Mouse (Mus musculus): ENCODE results near the gene Cdsn. TPM values are rescaled to one million over a fixed set of nuclear protein-coding genes. Genes with fewer than 3 reads are reported as not detected.

Cdsn gene
- polyA plus RNA-seq, 1 experiment from 2014 or later = 0.10 TPM

DNA sequence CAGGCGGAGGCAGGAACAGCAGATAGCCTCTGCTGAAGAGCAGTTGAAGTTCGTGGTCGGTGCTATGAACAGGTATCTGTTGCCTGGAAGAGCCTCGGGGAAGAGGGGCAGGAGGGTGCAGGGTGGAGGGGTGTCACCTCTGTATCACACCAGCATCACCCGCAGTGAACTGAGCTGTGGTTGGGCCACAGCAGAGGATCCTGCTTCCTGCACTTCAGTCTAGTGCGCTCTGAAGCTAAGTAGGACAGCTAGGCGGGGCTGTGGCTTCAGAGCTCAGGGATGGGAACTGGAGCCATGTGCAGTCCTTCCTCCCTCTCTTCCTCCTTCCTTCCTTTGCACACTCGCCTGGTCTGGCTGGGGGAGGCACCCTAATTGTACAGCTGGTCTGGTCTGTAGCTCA is 25.3 kb upstream of the Cdsn start:
- Histone ChIP-seq H3K36me3 (ENCODE audit: control insufficient read depth, insufficient read depth, low read length) (0 out of 2 replicates have a peak, but pooled peaks cover 5% of the 10 kb centered on the region), H3K4me3 (ENCODE audit: low read length) (no peak overlapping the region), H3K27me3 (replicated peaks; ENCODE audit: control insufficient read depth, insufficient read depth, low read length) (no peaks in the 10 kb centered on the region), H3K9me3 (ENCODE audit: control insufficient read depth, low read length) (no peaks in the 10 kb centered on the region), H3K4me2 (ENCODE audit: low read depth, low read length) (no peak overlapping the region), H3K4me1 (ENCODE audit: control insufficient read depth, insufficient read depth, low read length) (no peaks in the 10 kb centered on the region), H3K27ac (ENCODE audit: low read length) (no peak overlapping the region), H3K9ac (ENCODE audit: low read depth, low read length) (no peak overlapping the region)
- ATAC-seq = no peak
- 70% methylated on average over 8 of the region's 8 CpGs for WGBS

DNA sequence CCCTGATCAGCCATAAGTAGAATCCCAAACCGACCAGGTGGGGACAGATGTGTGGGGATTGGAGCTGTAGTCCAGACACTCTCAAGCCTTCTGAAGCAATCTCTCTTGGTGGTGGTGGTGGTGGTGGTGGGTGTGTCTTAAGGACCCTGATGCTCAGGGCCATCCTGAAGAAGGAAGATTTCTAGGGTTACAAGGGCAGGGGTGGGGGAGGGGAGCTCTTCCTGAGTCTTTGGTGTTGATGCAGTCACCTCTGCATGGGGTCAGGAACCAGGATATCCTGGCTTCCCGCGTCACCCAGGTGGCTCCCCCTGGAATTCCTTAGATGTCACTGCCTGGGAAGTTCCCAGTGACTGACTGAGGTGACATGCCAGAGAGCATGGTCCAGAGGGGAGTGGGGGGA is 19.6 kb upstream of the Cdsn start:
- ATAC-seq = no peak
- H3K9me3 ChIP-seq (ENCODE audit: control insufficient read depth, low read length) = no peaks in the 10 kb centered on the region
- no peak overlapping the region for H3K9ac ChIP-seq (ENCODE audit: low read depth, low read length)
- no peak overlapping the region for H3K4me2 ChIP-seq (ENCODE audit: low read depth, low read length)
- no peaks in the 10 kb centered on the region for H3K27me3 ChIP-seq (replicated peaks; ENCODE audit: control insufficient read depth, insufficient read depth, low read length)
- no peak overlapping the region for H3K27ac ChIP-seq (ENCODE audit: low read length)
- no peaks in the 10 kb centered on the region for H3K4me1 ChIP-seq (ENCODE audit: control insufficient read depth, insufficient read depth, low read length)
- WGBS = 9% methylated on average over 3 of the region's 3 CpGs
- H3K36me3 ChIP-seq (ENCODE audit: control insufficient read depth, insufficient read depth, low read length) = 0 out of 2 replicates have a peak, but pooled peaks cover 5% of the 10 kb centered on the region
- no peak overlapping the region for H3K4me3 ChIP-seq (ENCODE audit: low read length)

DNA sequence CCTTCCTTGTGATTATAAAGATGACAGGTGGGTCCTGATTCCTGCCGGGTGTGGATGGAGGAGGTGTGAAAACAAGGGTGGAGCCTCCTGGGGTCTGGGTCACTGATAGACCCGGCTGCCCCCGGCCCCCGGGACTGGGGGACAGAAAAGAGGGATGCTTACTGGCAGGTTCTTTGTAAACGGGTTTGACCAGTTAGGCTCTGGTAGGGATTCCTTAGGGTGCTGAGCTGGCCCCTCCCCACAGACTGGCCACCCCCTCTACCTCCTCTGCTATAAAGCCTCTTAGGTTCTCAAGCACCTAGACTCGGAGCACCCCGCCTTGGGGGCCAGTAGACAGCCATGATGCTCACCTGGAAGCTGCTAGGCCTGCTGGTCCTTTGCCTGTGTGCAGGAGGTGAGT is 19.0 kb upstream of the Cdsn start, which contains the start of gene Psors1c2:
TSS of gene Psors1c2 (plus strand) at position 301 of the 400 bp plus-strand sequence.
- no peak for ATAC-seq
- Histone ChIP-seq H3K4me2 (ENCODE audit: low read depth, low read length) (no peak within 1 kb of the TSS), H3K27me3 (replicated peaks; ENCODE audit: control insufficient read depth, insufficient read depth, low read length) (no peaks in the 10 kb centered on the region), H3K4me1 (ENCODE audit: control insufficient read depth, insufficient read depth, low read length) (no peaks in the 10 kb centered on the region), H3K9me3 (ENCODE audit: control insufficient read depth, low read length) (no peaks in the 10 kb centered on the region), H3K36me3 (ENCODE audit: control insufficient read depth, insufficient read depth, low read length) (0 out of 2 replicates have a peak, but pooled peaks cover 5% of the 10 kb centered on the region), H3K27ac (ENCODE audit: low read length) (no peak within 1 kb of the TSS), H3K9ac (ENCODE audit: low read depth, low read length) (no peak within 1 kb of the TSS), H3K4me3 (ENCODE audit: low read length) (no peak within 1 kb of the TSS)
- WGBS = 27% methylated on average over 7 of the region's 7 CpGs

DNA sequence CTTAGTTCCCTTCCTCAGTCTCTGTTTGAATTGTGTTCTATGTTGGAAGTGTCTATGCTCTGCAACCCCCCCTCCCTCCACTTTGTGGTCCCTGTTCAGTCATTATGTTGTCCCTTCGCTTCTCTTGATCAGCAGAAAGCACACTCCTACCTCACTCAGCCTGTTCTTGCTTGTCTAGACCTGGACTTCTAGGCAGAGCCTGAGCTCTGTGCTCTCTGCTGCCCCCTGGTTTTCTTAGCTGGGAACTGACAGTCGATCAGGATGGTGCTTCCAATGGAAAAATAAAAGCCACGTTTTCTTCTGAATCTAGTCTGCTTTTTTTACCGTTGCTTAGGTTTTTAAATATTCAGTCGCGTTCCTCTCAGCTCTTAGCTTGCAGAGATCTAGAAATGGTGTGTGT is 17.6 kb upstream of the Cdsn start:
- Histone ChIP-seq H3K27me3 (replicated peaks; ENCODE audit: control insufficient read depth, insufficient read depth, low read length) (no peaks in the 10 kb centered on the region), H3K4me3 (ENCODE audit: low read length) (no peak overlapping the region), H3K9me3 (ENCODE audit: control insufficient read depth, low read length) (no peaks in the 10 kb centered on the region), H3K27ac (ENCODE audit: low read length) (no peak overlapping the region), H3K36me3 (ENCODE audit: control insufficient read depth, insufficient read depth, low read length) (no peaks in the 10 kb centered on the region), H3K4me2 (ENCODE audit: low read depth, low read length) (no peak overlapping the region), H3K4me1 (ENCODE audit: control insufficient read depth, insufficient read depth, low read length) (no peaks in the 10 kb centered on the region), H3K9ac (ENCODE audit: low read depth, low read length) (no peak overlapping the region)
- ATAC-seq = peak; percentile 53; the same call in 1 of the 2 replicates
- WGBS = 14% methylated on average over 6 of the region's 6 CpGs

DNA sequence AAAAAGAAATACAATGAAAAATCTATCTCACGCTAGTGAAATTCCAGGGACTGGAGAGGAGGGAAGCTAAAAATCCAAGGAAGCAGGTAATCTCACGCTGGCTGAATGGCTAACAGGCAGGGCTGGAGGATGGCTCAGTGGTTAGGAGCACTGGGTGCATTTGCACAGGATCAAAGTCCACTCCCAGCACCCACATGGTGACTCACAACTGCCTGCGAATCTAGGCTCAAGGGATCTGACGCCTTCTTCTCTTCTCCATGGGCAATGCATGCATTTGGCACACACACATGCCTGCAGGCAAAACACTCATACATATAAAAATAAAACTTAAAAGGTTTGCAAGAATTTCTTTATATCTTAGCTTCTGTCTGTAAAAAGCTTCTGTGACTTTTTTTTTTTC is 14.5 kb upstream of the Cdsn start:
- Histone ChIP-seq H3K4me1 (ENCODE audit: control insufficient read depth, insufficient read depth, low read length) (no peaks in the 10 kb centered on the region), H3K27me3 (replicated peaks; ENCODE audit: control insufficient read depth, insufficient read depth, low read length) (no peaks in the 10 kb centered on the region), H3K4me3 (ENCODE audit: low read length) (no peak overlapping the region), H3K9me3 (ENCODE audit: control insufficient read depth, low read length) (no peaks in the 10 kb centered on the region), H3K9ac (ENCODE audit: low read depth, low read length) (no peak overlapping the region), H3K4me2 (ENCODE audit: low read depth, low read length) (no peak overlapping the region), H3K36me3 (ENCODE audit: control insufficient read depth, insufficient read depth, low read length) (no peaks in the 10 kb centered on the region), H3K27ac (ENCODE audit: low read length) (no peak overlapping the region)
- ATAC-seq = no peak
- WGBS = 81% methylated on average over 4 of the region's 4 CpGs

DNA sequence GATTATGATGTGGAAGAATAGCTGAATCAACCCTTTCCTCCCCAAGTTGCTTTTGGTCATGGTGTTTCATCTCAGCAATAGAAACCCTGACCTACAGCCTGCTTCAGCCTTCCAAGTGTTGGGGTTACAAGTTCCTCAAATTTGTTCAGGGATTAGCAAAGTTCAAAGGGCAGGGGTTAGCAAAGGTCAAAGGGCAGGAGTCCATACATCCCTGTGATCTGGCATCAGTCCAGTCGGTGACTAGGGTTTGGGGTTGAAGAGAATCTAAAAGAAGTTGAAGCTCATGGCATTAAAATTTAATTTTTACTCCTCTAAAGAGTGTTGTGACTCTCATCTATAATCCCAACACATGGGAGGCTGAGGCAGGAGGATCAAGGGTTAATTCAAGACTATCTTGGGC is 13.5 kb upstream of the Cdsn start:
- Histone ChIP-seq H3K4me3 (ENCODE audit: low read length) (no peak overlapping the region), H3K9ac (ENCODE audit: low read depth, low read length) (no peak overlapping the region), H3K4me2 (ENCODE audit: low read depth, low read length) (no peak overlapping the region), H3K27ac (ENCODE audit: low read length) (no peak overlapping the region), H3K9me3 (ENCODE audit: control insufficient read depth, low read length) (no peaks in the 10 kb centered on the region), H3K4me1 (ENCODE audit: control insufficient read depth, insufficient read depth, low read length) (no peaks in the 10 kb centered on the region), H3K27me3 (replicated peaks; ENCODE audit: control insufficient read depth, insufficient read depth, low read length) (no peaks in the 10 kb centered on the region), H3K36me3 (ENCODE audit: control insufficient read depth, insufficient read depth, low read length) (no peaks in the 10 kb centered on the region)
- no peak for ATAC-seq
- WGBS = 74% methylated on average over 1 of the region's 1 CpGs

DNA sequence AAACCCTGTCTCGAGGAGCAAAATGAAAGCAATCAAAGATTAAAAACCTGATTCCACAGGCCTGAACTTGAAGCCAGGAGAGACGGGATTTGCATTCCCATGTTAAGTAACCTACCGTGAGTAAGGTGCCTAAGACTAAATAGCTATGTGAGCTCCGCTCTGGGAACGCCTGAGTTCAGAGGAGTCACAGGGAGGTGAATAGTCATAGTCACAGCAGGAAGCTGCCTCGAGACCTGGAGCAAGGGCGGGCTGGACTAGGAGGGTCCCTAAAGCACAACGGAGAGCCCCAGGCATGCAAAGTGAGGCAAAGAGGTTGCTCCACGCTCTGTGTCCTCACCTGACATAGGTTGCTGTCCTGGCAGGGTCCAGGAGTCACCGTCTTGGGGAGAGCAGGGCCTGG is 12.4 kb upstream of the Cdsn start:
- H3K36me3 ChIP-seq (ENCODE audit: control insufficient read depth, insufficient read depth, low read length) = no peaks in the 10 kb centered on the region
- no peak overlapping the region for H3K4me2 ChIP-seq (ENCODE audit: low read depth, low read length)
- no peak for ATAC-seq
- no peak overlapping the region for H3K9ac ChIP-seq (ENCODE audit: low read depth, low read length)
- no peaks in the 10 kb centered on the region for H3K9me3 ChIP-seq (ENCODE audit: control insufficient read depth, low read length)
- no peaks in the 10 kb centered on the region for H3K27me3 ChIP-seq (replicated peaks; ENCODE audit: control insufficient read depth, insufficient read depth, low read length)
- 63% methylated on average over 10 of the region's 10 CpGs for WGBS
- no peak overlapping the region for H3K27ac ChIP-seq (ENCODE audit: low read length)
- no peak overlapping the region for H3K4me3 ChIP-seq (ENCODE audit: low read length)
- H3K4me1 ChIP-seq (ENCODE audit: control insufficient read depth, insufficient read depth, low read length) = no peaks in the 10 kb centered on the region

DNA sequence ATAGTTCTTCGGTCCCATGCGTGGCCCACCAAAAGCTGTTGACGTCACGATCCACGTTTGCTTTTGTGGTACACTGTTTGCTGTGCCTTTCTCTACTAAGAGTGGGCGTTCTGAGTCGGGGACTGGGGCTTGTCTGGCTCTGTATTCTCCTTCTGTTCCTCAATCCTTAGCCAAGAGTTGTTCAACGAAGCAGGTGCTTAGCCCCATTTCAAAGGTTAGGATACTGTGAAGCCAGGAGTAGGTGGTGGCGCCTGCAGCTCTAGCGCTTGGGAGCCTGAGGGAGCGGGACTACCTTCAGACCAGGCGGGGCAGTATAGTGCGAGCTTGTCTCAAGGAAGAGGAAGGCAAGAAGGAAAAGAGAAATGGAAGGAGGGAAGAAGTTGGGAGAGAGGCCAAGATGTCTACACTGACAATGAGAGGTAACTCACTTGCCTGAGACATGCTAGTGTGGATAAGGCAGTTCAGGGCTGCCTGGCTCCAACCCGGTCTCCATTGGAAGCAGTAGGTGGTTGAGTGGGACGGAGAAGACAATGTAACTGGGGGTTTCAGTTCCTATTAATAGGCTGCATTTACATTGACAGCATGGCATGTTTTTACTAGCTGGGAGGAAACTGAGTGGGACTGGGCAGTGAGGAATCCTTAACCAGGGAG is 9.0 kb upstream of the Cdsn start:
- H3K4me1 ChIP-seq (ENCODE audit: control insufficient read depth, insufficient read depth, low read length) = no peaks in the 10 kb centered on the region
- no peak overlapping the region for H3K27ac ChIP-seq (ENCODE audit: low read length)
- no peak overlapping the region for H3K4me3 ChIP-seq (ENCODE audit: low read length)
- 80% methylated on average over 15 of the region's 15 CpGs for WGBS
- no peak for ATAC-seq
- no peaks in the 10 kb centered on the region for H3K36me3 ChIP-seq (ENCODE audit: control insufficient read depth, insufficient read depth, low read length)
- H3K9me3 ChIP-seq (ENCODE audit: control insufficient read depth, low read length) = no peaks in the 10 kb centered on the region
- no peak overlapping the region for H3K9ac ChIP-seq (ENCODE audit: low read depth, low read length)
- H3K27me3 ChIP-seq (replicated peaks; ENCODE audit: control insufficient read depth, insufficient read depth, low read length) = no peaks in the 10 kb centered on the region
- H3K4me2 ChIP-seq (ENCODE audit: low read depth, low read length) = no peak overlapping the region

DNA sequence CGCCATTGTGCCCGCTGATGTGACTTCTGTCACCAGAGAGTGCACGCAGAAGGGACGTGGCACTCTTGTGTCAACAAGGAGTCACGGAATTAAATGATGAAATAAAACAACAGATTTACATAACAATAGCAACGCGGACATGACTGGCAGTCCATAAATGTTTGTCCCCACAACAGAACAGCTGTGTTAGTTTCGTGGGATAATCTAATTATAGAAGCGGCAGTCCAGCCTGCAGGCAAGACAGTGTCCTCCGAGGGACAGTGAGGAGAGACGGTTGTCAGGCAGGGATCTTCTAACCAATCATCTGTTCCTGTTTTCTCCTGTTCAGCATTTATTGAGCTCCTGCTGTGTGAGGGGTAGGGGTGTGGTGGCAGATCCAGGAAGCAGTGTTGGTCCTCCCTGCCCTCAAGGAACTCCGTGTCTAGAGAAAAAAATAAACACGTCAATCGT is 8.5 kb upstream of the Cdsn start:
- Histone ChIP-seq H3K27me3 (replicated peaks; ENCODE audit: control insufficient read depth, insufficient read depth, low read length) (no peaks in the 10 kb centered on the region), H3K36me3 (ENCODE audit: control insufficient read depth, insufficient read depth, low read length) (no peaks in the 10 kb centered on the region), H3K9ac (ENCODE audit: low read depth, low read length) (no peak overlapping the region), H3K9me3 (ENCODE audit: control insufficient read depth, low read length) (no peaks in the 10 kb centered on the region), H3K4me2 (ENCODE audit: low read depth, low read length) (no peak overlapping the region), H3K4me3 (ENCODE audit: low read length) (no peak overlapping the region), H3K27ac (ENCODE audit: low read length) (no peak overlapping the region), H3K4me1 (ENCODE audit: control insufficient read depth, insufficient read depth, low read length) (no peaks in the 10 kb centered on the region; the same call in 1 of the 2 replicates)
- 47% methylated on average over 14 of the region's 14 CpGs for WGBS
- no peak for ATAC-seq

DNA sequence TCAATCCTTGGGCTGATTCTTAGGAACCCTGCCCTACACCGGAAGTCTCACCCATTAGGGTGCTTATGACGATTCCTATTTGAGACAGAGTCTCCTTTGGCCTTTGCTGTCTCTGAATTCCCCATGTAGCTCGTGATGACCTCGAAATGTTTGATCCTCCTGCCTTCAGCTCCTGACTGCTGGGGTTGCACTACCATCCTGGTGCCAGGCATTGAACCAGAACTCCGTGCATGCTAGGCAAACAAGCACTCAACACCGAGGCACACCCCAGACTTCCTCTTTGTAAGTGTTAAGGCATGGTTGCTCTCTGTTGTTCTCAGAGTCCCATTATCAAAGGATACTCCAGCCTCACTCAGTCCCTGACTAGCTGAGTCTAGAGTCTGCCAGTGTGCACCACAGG is 7.9 kb upstream of the Cdsn start:
- Histone ChIP-seq H3K4me1 (ENCODE audit: control insufficient read depth, insufficient read depth, low read length) (peaks cover 5% of the 10 kb centered on the region), H3K4me3 (ENCODE audit: low read length) (no peak overlapping the region), H3K4me2 (ENCODE audit: low read depth, low read length) (no peak overlapping the region), H3K9me3 (ENCODE audit: control insufficient read depth, low read length) (no peaks in the 10 kb centered on the region), H3K27ac (ENCODE audit: low read length) (no peak overlapping the region), H3K9ac (ENCODE audit: low read depth, low read length) (no peak overlapping the region), H3K27me3 (replicated peaks; ENCODE audit: control insufficient read depth, insufficient read depth, low read length) (no peaks in the 10 kb centered on the region), H3K36me3 (ENCODE audit: control insufficient read depth, insufficient read depth, low read length) (no peaks in the 10 kb centered on the region)
- no peak for ATAC-seq
- WGBS = 73% methylated on average over 6 of the region's 6 CpGs
